Mouse (Mus musculus) cerebellum, adult 11 months (tissue): ENCODE measurements at regions not wholly inside any gene's neighbourhood (a gene's known extent, or its start where the extent isn't known, plus 50 kb on each side); places are given as distances from the start of the nearest gene placed in this dataset.

Experiments used
- DNase-seq: peaks from one replicate; pipeline ENCODE4 v3.0.0; 2022

GRCm38 (mm10) chr1:48276206-48276605 lies 1383.6 kb upstream of the Slc39a10 start:
- DNase-seq = peak; percentile 87

GRCm38 (mm10) chr1:48275666-48276065 lies 1383.0 kb upstream of the Slc39a10 start:
- DNase-seq = no peak
